Mouse (Mus musculus): ENCODE measurements around the gene Susd5. TPM values are rescaled to one million over a fixed set of nuclear protein-coding genes. Genes with fewer than 3 reads are reported as not detected.
A peak's percentile ranks its signal among the peaks of the same experiment; 100 is the strongest.

Gene Susd5
- 1 to 10 TPM in 2 of 4 experiments, under 1 TPM in 2; 0.57 to 1.5 (median 1.00) TPM for total RNA-seq (2022)

DNA sequence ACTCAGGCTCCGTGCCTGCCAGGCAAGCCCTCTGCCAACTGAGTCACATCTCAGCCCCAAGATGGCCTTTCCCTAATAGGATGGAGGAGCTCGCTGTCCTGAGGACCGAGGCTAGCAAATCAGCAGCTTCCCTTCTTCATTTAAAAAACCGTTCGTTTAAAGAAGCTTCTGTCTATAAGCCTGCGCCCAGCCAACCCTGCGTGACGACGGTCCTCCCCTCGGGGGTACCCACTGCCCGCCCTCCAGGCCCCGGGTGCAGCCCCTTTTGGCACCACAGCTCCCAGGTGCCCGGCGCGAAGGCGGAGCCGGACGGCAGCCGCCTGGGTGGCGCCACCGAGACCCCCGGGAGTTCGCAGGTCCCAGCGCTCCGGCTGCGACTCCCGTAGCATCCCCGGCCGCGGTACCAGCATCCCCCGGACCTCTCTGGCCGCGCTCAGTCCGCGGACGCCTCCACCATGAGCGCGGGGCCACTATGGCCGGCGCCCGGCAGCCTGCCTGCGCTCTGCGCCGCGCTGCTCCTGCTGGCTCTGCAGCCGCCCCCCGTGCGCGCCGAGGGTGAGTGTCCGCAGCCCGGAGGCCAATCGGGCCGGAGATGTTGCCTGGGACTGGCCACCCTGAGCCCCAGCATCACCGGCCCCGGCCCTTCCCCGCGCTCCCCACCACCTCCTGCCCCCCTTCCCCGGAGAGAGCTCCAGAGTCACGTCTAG lies at the start of gene Susd5:
TSS of gene Susd5 (plus strand) at position 51 of the 707 bp plus-strand sequence.
- no peak for DNase-seq (ENCODE audit: low spot score)

DNA sequence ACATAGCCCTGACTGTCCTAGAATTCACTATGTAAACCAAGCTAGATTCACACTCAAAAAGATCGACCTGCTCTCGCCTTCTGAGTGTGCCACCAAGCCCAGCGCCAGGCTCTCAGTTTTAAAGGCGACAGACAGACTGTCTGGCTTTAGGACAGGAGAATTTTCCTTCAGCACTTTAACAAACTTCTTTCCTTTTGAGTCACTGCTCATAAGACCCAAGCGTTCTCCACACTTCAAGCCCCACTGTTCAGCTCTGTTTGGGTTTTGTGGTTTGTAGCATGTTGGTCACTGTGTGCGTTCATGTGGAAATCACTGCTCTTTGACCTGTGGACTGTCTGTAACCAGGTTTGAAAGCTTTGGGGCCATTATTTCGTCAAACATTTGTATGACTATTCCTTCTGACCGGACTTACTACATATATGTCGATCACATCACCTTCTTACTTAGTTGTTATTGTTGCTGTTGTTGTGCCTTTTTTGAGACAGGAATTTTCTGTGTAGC lies 49.0 kb upstream of the Susd5 start:
- DNase-seq (ENCODE audit: low spot score) = no peak

DNA sequence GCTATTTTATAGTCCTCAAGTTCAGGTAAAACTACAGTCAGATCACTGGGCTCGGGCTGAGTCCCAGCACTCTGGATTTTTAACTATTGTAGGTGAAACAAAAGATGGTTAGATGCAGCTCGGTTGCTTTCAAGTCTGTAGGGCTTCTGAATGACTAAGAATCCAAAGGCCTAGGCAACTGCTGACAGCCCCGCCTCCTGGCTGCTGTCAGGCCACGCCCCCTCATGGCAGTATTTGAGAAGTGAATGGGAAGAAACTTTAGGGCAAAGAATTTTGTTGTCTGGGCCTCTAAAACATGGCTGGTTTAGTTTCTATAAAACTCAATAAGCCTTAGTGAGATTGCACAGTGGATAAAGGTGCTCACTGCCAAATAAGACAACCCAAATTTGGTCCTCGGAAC lies 47.4 kb upstream of the Susd5 start:
- no peak for DNase-seq (ENCODE audit: low spot score)

DNA sequence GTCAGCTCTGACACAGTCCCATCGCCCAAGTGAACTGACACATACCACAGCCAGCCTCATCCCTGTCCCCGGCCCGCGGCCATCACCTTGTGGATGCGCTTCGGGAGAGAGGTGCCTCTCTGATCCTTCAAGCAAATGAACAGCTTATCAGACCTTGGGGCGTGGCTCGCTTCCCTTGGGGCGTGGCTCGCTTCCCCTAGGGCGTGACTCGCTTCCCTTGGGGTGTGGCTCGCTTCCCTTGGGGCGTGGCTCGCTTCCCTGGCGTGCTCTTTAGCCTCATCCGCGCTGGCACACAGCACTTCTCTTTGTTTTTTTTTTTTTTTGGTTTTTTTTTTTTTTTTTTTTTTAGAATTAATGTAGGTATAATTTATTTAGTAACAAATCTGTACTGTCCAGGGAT lies 45.7 kb upstream of the Susd5 start:
- no peak for DNase-seq (ENCODE audit: low spot score)

DNA sequence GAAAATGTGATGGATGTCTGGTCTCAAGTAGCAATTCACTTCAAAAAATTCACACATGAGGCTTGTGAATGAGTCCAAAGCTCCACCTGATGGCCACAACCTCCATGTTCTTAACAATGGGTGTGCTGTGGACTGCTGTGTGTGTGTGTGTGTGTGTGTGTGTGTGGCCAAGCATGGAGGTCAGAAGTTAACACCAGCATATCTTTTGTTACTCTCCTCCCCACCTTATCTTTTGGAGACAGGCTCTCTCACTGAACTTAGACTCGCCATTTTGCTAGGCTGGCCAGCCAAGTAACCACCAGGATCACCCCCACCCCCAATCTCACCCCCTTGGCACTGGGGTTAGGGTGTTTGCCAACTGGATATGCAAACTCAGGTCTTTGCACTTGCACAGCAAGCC lies 42.9 kb upstream of the Susd5 start:
- DNase-seq (ENCODE audit: low spot score) = no peak

DNA sequence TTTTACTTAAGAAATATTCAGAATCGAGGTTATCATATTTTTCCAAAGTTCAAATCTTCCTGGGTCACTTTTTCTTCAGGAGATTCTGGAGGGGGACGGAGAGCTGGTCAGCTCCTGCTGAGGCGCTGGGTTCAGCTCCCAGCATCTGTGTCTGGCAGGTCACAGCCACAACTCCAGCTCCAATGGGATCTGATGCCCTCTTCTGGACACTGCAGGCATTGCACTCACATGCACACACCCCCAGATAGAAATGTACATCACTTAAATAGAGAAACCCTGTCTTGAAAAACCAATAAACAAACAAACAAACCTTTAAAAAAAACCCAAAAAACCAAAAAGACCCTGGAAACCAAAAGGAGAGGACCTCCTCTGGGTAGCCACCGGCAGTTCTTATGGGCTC lies 41.2 kb upstream of the Susd5 start:
- DNase-seq (ENCODE audit: low spot score) = no peak

DNA sequence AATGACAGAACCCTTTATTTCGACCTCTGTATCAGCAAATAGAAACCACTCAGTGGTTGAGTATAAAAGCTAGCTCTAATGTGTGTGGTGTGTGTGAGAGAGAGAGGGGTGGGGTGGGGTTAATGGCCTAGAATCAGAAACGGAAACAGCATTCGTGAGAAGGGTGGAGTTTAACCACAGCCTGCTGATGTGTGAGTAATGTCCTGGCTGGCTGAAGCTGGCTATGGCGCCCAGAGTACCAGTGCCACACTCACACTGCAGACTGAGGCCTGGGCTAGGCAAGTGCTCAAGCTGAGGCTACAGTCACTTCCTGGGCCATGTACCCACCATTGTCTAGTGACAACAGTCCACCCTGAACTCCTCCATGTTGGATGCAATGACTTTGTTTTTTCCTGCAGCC lies 40.5 kb upstream of the Susd5 start:
- DNase-seq (ENCODE audit: low spot score) = no peak

DNA sequence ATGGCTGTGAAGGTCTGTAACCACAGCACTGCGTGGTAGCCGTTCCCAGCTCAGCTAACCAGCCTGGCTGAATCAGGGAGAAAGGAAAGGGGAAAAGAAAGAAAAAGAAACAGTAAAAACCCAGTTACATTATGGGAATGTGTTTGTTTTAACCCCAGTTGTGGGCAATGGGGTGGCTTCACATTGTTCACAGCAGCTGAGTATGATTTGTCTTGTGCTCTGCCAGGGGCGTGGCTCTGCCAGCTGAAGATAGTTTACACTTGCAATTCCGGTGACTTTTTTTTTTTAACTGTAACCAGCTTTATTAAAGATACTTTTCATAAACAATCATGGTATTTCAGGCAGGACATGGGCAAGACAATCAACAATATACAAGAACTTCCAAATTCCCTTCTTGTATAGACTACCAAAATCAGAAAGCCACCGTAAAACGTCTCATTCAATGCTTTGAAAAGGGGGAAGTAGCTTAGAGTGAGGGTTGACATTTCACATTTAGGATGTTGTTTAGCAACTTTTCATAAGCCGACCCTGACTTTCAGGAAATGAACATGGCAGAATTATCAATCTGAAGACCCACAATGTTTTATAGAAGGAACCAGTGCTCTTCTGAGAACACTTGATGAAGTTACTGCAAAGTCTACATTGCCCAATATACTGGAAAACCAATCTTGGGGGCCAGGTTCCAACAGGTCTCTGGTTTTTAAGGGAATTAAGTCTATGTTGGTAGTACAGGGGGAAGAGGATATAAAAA lies 37.8 kb upstream of the Susd5 start:
- DNase-seq (ENCODE audit: low spot score) = no peak

DNA sequence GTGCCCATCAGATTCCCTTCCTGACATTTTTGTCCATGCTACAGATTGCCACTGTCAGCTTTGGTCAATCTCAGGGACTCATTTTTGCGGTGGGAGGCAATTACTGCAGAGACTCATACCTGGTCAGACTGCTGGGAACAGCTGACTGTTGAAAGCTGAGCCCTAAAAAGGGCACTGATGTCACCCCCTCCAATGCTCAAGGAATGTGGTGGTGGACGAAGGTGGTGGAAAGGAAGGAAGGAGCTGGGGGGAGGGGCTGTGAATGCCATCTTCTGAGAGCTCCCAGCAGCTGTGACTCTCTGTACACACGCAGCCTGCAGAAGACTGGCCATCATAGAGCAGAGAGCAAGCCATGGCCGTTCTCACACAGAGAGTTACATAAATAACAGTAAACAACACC lies 34.8 kb upstream of the Susd5 start:
- DNase-seq (ENCODE audit: low spot score) = no peak

DNA sequence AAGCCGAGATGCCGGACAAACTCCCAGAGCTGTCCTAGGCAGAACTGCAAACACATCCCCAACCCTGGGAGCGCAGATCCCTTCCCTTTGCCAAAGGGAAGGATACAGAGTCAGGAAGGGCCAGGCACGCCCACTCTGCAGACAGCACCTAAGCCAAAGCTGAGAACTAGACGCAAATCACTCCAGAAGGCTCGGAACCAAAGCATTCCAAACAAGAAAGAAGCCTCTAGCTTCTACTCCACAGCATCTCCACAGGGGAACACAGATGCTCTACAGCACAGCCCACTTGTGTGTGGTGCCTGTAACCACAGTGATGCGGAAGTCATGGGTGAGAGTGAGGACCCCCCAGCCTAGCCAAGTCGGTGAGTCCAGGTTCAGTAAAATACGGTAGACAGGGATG lies 31.8 kb upstream of the Susd5 start:
- no peak for DNase-seq (ENCODE audit: low spot score)

DNA sequence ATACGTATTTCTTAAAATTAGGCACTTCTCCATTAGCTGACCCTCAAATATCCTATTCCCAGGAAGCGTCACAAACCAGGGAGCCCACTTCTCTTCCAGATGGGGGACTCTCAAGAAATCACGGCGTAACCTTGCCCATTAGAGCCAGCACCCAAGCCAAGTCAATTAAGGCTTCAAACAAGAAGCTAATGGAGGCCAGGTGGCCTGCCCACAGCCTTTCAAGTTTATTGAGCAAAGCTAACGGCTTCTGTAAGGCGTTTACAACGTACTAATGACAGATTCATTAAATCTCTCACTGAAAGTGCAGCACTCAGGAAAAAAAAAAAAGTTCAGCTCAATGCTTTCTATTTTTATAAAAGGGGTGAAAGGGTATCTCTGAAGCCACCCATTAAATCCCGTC lies 31.1 kb upstream of the Susd5 start:
- DNase-seq (ENCODE audit: low spot score) = no peak

DNA sequence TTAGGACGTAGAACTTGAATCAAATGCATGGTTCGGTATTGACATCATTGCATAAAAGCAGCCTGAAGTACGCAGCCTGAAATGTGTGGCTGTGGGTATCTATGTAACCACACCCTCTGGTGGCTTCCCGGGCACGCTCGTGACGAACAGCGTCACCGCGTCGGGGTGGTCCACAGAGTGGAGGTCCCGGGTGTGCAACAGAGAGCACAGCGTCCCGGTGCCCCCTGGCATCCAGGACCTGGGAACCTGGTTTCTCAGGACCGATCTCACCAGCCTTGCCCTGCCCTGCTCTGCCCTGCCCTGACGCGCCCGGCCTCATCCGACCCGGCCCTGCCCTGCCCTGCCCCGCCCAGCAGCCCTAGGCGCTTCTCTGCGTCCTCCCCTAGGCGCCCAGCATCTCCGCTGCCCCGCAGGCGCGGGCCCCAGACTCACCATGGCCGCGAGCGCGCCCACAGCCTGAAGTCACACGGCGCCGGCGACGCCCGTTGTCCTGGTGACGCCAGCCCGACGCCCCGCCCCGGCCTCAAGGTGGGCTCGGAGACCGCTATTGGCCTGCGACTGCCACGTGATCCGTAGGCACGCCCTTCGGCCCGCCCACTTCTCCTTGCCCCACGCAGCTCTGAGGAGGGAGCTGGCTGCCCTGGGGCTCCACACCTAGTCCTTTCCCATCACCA lies 30.5 kb upstream of the Susd5 start:
- peak; percentile 6 for DNase-seq (ENCODE audit: low spot score)

DNA sequence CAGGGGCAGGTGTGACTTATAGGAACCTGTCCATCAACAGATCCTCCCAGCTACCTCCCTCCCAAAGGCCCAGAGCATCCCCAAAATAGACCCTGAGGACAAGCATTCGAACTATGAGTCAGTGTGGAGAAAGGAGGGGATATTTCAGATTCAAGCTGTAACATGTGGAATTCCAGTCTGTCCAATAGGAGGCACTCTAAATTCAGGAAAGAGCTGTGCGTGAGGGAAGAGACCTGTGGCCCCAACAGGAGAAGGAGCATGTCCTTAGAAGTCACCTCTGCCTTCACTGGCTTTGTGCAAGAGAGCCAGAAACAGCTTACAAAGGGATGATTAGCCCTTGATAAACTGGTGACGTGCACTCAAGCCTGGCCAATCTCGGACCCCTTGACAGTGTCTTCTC lies 16.0 kb upstream of the Susd5 start:
- no peak for DNase-seq (ENCODE audit: low spot score)

DNA sequence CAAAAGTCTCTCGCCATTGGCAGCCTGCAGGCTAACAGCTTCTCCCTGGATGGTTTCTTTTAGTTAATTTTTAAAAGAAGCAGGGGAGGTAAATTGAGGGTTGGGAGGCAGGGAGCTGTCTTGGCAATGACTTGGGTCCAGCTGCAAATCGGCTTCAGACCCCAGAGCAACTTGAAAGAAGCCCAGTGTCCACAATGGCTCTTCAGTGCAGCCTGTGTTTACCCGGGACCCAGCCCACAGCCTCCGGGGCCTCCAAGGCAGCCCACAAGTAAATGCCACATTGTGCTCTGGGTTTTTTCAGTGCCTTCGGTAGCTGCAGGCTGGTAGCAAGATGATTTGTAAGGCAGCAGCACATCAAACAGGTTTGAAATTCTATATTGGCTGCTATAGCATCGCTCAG lies 14.4 kb upstream of the Susd5 start:
- no peak for DNase-seq (ENCODE audit: low spot score)

DNA sequence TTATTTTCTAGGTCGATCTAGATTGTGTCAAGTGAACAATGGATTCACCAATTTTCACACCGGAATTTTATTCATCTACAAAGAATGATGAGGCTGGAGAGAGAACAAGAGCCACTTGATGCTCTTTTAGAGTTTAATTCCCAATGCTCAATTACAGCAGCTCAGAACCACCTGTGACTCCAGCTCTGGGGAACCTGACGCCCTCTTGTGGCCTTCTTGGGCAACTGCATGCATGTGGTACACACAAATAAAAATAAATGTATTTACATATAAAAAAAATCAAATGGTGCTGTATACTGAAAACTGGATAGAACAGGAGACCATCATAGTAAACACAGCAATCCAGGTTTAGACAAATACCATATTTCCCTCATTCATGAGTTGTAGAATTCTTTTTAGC lies 12.5 kb upstream of the Susd5 start:
- DNase-seq (ENCODE audit: low spot score) = no peak

DNA sequence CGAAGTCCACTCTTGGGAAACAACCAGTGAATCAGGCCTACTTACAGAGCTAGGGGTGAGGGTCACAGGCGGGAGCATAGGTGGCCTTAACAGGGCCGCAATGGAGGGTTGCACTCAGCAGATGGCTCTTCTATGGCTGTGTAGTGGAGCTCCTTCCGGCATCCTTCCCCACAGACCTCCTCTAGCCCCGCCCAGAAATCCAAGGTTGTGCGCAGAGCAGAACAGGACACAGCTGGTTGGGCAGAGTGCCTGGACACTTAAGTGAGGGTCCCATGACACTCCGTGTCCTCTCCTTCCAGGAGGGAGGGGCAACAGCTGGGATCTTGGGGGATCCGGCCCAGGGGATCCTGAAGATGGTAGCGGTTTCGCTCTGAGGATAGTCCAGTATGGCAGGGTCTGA lies 10.9 kb upstream of the Susd5 start, which contains the start of gene Fbxl2:
TSS of gene Fbxl2 (minus strand) at position 164 of the 400 bp plus-strand sequence.
- no peak for DNase-seq (ENCODE audit: low spot score)

DNA sequence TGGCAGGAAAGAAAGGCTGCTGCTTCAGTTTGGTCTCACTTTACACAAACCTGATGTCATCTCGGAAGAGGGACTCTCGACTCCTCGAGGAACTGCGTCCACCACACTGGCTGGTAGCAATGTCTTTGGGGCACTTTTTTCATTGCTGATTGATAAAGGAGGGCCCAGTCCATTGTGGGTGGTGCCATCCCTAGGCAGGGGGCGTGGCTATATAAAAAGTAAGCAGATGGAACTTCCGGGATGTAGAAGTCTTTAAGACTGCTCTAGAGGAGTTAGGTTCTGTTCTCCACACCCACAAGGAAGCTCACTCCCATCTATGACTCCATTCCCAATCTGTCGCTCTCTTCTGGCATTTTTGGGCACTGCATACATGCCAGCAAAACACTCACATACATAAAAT lies 10.3 kb upstream of the Susd5 start:
- no peak for DNase-seq (ENCODE audit: low spot score)

DNA sequence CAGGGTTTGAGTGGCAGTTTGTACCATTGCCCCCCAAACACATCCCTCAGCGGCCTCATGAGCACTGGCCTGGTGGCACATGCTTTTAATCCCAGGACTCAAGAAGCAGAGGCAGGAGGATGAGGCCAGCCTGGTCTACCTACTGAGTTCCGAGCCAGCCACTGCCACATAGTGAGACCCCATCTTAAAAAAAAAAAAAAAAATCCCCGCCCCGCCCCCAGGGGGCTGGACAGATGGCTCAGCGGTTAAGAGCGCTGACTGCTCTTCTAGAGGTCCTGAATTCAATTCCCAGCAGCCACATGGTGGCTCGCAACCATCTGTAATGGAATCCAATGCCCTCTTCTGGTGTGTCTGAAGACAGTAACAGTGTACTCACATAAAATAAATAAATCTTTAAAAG lies 6.8 kb upstream of the Susd5 start:
- DNase-seq (ENCODE audit: low spot score) = no peak

DNA sequence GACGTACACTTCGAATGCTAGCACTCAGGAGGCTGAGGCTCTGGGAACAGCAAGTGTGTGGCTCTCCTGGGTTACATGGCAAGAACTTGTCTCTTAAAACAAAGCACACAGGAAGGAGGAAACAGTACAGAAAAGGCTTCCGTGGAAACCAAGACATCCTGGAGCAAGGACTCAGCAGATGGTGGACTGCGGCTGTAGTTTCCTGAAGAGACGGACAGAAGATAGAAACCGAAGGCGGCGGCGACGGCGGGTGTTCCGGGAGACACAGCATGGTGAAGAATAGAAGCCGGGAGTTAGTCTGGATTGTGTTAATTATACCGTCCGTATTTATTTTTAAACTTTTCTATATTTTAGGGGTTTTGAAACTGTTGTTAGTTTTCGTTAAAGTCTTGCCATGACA lies 6.2 kb upstream of the Susd5 start:
- no peak for DNase-seq (ENCODE audit: low spot score)

DNA sequence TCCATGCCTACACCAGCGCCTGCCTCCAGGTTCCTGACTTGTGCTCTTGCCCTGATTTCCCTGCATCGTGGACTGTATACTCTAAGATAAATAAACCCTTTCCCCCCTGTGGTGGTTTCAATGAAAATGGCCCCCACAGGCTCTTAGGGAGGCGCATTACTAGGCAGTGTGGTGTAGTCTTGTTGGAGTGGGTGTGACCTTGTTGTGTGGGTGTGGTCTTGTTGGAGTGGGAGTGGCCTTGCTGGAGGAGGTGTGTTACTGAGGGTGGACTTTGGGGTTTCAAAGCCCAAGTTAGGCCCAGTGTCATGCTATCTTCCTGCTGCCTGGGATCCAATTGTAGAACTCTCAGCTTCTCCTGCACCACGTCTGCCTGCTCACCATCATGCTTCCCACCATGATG lies 4.9 kb upstream of the Susd5 start:
- DNase-seq (ENCODE audit: low spot score) = no peak

DNA sequence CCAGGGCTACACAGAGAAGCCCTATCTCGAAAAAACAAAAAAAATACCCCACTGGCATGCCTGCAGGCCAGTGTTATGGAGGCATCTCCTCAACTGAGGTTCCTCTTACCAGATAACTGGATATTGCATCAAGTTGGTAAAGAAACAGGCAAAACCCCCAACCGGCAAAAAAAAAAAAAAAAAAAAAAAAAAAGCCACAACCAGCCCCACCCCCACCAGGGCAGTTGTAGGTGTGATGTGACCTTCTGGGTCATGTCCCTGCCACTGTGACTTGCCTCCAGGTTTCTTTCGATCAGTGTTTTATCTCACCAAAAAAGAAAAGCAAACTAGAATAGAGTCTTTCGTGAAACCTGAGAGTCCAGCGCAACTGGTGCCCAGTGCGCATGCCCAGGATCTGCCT lies 4.1 kb upstream of the Susd5 start:
- no peak for DNase-seq (ENCODE audit: low spot score)

DNA sequence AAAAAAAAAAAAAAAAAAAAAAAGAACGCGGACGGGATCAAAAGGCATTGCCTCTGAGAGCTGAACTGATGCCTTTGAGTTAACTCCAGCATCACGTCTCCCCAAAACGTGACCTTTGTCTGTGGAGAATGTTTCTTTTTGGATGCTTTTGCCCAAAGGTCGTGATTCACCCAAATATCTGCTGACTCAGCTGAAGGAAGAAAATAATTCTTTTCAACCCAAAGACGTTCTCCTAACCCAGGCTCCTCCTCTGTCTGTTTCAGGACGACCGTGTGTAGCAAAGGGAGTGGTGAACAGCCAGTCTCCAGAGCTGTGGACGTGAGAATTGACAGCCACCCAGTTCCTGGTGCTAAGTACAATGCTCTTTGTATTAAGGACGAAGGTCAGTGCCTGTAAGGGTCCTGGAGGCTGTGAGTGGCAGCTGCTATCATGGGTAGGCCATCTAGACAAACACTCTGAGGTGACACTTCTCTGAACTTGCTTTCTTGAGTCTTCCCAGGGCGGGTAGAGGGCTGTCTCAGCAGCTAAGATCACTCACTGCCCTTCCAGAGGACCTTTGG lies 11.6 kb downstream of the Susd5 start:
- no peak for DNase-seq (ENCODE audit: low spot score)
